Comparison of ENCODE assay signal across 34 mouse cellular contexts in the genomic region with DNA sequence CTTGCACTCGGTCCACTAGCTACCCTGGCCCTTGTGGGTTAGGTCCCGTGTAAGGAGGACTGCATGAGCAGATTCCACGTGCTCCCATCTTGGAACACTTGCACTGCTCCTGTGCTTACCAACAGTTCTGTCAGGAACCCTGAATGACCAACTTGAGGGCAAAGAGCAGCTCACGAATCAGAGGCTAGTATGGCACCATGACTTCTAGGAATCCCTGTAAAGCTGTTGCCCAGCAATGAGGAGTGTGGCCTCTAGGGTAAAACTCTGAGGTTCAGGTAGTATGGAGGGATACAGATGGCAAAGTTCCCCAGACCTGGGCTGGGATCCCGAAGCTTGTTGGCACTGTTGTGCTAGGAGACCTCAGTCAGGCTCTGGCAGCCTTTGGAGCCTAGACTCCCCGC. TPM values are rescaled to one million over a fixed set of nuclear protein-coding genes. Genes with fewer than 3 reads are reported as not detected.
A peak's percentile ranks its signal among the peaks of the same experiment; 100 is the strongest.
DNase-seq lines count a peak whose midpoint lies in the region; ATAC-seq and TF ChIP-seq lines count a peak whose summit lies in the region.
"Had no signal": no experiment of that assay in that cellular context is flagged by ENCODE, and none has a peak within 500 bp of the region (broad histone marks: within the 10 kb centered on the region; RNA-seq: fewer than 3 reads in every experiment).

No protein-coding gene starts in this region.

- ATAC-seq in cerebellum, adult (ENCODE audit: insufficient number of reproducible peaks, low FRiP score, low TSS enrichment) = no peak
- ATAC-seq: forebrain, postnatal 0 days; hindbrain, postnatal 0 days; intestine, embryonic 15.5 days; lung, postnatal 0 days; Patski had no signal

- intact Hi-C loops in gastrocnemius, adult 2 months (cut with DNase I) = no loop called here
- intact Hi-C loops in gastrocnemius, postnatal 14 days (cut with DNase I; ENCODE audit: low total_unique reads) = no loop called here

- no peak overlapping the region for H3K4me3 ChIP-seq in gastrocnemius, adult 2 months
- H3K4me3 ChIP-seq: embryonic facial prominence, embryonic 10.5 days; embryonic facial prominence, embryonic 15.5 days; forebrain, embryonic 12.5 days; heart, embryonic 10.5 days; heart, embryonic 15.5 days; hindbrain, embryonic 12.5 days; intestine, embryonic 15.5 days; limb, embryonic 10.5 days; limb, embryonic 15.5 days; liver, embryonic 13.5 days; megakaryocyte, embryonic 14.5 days; midbrain, embryonic 12.5 days; myocyte; neural tube, embryonic 12.5 days had no signal

- peak overlapping the region; percentile 50; the same call in 1 of the 2 replicates for H3K27ac ChIP-seq in gastrocnemius, adult 2 months
- H3K27ac ChIP-seq: embryonic facial prominence, embryonic 10.5 days; embryonic facial prominence, embryonic 15.5 days; forebrain, embryonic 12.5 days; heart, embryonic 10.5 days; heart, embryonic 15.5 days; hindbrain, embryonic 12.5 days; hindbrain, postnatal 0 days; intestine, embryonic 15.5 days; limb, embryonic 10.5 days; limb, embryonic 15.5 days; liver, embryonic 13.5 days; midbrain, embryonic 12.5 days; neural tube, embryonic 12.5 days; stomach, postnatal 0 days had no signal

- DNase-seq in cerebellum, adult 18-20 months = peak; percentile 52
- DNase-seq in gastrocnemius, adult 2 months = no peak
- no peak for DNase-seq in gastrocnemius, postnatal 14 days
- DNase-seq in kidney, adult 8-10 months = peak; percentile 51 to 67
- no peak for DNase-seq in kidney, postnatal 10 days
- peak; percentile 67 for DNase-seq in kidney, postnatal 36 days
- DNase-seq: cerebellum, adult 11 months; forebrain, postnatal 0 days; gastrocnemius, postnatal 10 days; heart, postnatal 36 days; layer of hippocampus, adult 9-11 months; liver, embryonic 13.5 days; lung, adult 18-20 months; lung, postnatal 4 days; right cerebral cortex, adult 18-20 months; right cerebral cortex, postnatal 4 days had no signal

- TF ChIP-seq CTCF in gastrocnemius, adult 2 months (IDR thresholded peaks at IDR 0.05) = no peak

RNA-seq across cellular contexts. Expression of gene Natd1, which starts 10.9 kb away (rescaled TPM):
- 10 to 100 TPM in 1 of 2 experiments, 1 to 10 TPM in 1; 8.6 to 10.4 TPM for total RNA-seq in gastrocnemius, adult 2 months (2021)
- 10 to 100 TPM; 10.6 to 11.9 TPM for total RNA-seq in gastrocnemius, postnatal 14 days (2021)

RNA-seq across cellular contexts. Expression of gene Tmem11, which starts 24.6 kb away (rescaled TPM):
- 10 to 100 TPM; 41.4 to 41.6 TPM for total RNA-seq in gastrocnemius, adult 2 months (2021)
- 10 to 100 TPM; 35.6 to 38.0 TPM for total RNA-seq in gastrocnemius, postnatal 14 days (2021)

RNA-seq across cellular contexts. Expression of gene Map2k3, which starts 28.2 kb away (rescaled TPM):
- total RNA-seq in gastrocnemius, adult 2 months (2021) = 100 to 1,000 TPM; 136 to 159 TPM
- total RNA-seq in gastrocnemius, postnatal 14 days (2021) = 100 to 1,000 TPM; 144 to 173 TPM

Comparison
In these comparisons a context has a peak if more than half of its experiments do, and no peak if none do; other contexts are left out.
1. DNase-seq: peak in cerebellum, adult 18-20 months (2 of 2), kidney, adult 8-10 months (2 of 2) and kidney, postnatal 36 days (2 of 2); none in gastrocnemius, adult 2 months (single experiment), gastrocnemius, postnatal 14 days (single experiment) and kidney, postnatal 10 days (single experiment).